Mouse (Mus musculus): Measurements from ENCODE around the gene Olfr126. TPM values are rescaled to one million over a fixed set of nuclear protein-coding genes. Genes with fewer than 3 reads are reported as not detected.

Olfr126 gene
- polyA plus RNA-seq (2015; fragmentation: Illumina TruSeq; extraction: RNeasy Lipid Tissue Mini Kit (QIAGEN cat#74804); ENCODE audit: insufficient read depth, low read depth, low replicate concordance) = not detected

DNA sequence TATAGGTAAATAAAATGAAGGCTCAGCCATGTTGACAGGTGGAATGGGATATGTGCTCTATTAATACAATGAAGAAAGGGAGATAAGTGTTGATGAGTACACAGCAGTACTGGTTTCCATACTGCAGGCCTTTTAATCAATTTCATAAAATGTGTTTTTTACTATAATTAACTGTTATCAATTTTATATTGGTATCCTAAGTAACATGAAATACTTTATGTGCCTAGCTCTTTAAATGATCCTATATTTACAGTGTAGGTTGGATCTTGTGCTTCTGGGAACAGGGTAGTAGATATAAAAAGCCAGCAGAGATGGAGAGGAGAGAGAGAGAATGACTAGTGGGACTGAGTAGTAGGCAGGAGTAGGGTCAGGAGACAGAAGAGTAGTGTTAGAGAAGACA, at the start of gene Olfr126:
TSS of gene Olfr126 (plus strand) at position 301 of the 400 bp plus-strand sequence.

GRCm38 (mm10) chr17:37799588-37799987, 47.7 kb upstream of the Olfr126 start, which contains the start of gene Olfr124:
TSS of gene Olfr124 (plus strand) at chr17:37799888.

GRCm38 (mm10) chr17:37832649-37833048, 14.6 kb upstream of the Olfr126 start, which contains the start of gene Olfr125:
TSS of gene Olfr125 (plus strand) at chr17:37832949.

GRCm38 (mm10) chr17:37900137-37900536, 52.9 kb downstream of the Olfr126 start, which contains the start of gene Olfr127:
TSS of gene Olfr127 (plus strand) at chr17:37900437.

Other genes starting within 250 kb of the Olfr126 start
- not detected for gene Olfr115, start 220.4 kb upstream of the Olfr126 start, polyA plus RNA-seq (2015; fragmentation: Illumina TruSeq; extraction: RNeasy Lipid Tissue Mini Kit (QIAGEN cat#74804); ENCODE audit: insufficient read depth, low read depth, low replicate concordance)
- not detected for gene Olfr116, start 220.3 kb upstream of the Olfr126 start, polyA plus RNA-seq (2015; fragmentation: Illumina TruSeq; extraction: RNeasy Lipid Tissue Mini Kit (QIAGEN cat#74804); ENCODE audit: insufficient read depth, low read depth, low replicate concordance)
- not detected for gene Olfr117, start 183.7 kb upstream of the Olfr126 start, polyA plus RNA-seq (2015; fragmentation: Illumina TruSeq; extraction: RNeasy Lipid Tissue Mini Kit (QIAGEN cat#74804); ENCODE audit: insufficient read depth, low read depth, low replicate concordance)
- not detected for gene Olfr118, start 180.5 kb upstream of the Olfr126 start, polyA plus RNA-seq (2015; fragmentation: Illumina TruSeq; extraction: RNeasy Lipid Tissue Mini Kit (QIAGEN cat#74804); ENCODE audit: insufficient read depth, low read depth, low replicate concordance)
- gene Olfr119, start 150.9 kb upstream of the Olfr126 start, polyA plus RNA-seq (2015; fragmentation: Illumina TruSeq; extraction: RNeasy Lipid Tissue Mini Kit (QIAGEN cat#74804); ENCODE audit: insufficient read depth, low read depth, low replicate concordance) = not detected
- gene Olfr120, start 125.7 kb upstream of the Olfr126 start, polyA plus RNA-seq (2015; fragmentation: Illumina TruSeq; extraction: RNeasy Lipid Tissue Mini Kit (QIAGEN cat#74804); ENCODE audit: insufficient read depth, low read depth, low replicate concordance) = not detected
- gene Olfr121, start 98.6 kb upstream of the Olfr126 start, polyA plus RNA-seq (2015; fragmentation: Illumina TruSeq; extraction: RNeasy Lipid Tissue Mini Kit (QIAGEN cat#74804); ENCODE audit: insufficient read depth, low read depth, low replicate concordance) = not detected
- gene Olfr122, start 78.9 kb upstream of the Olfr126 start, polyA plus RNA-seq (2015; fragmentation: Illumina TruSeq; extraction: RNeasy Lipid Tissue Mini Kit (QIAGEN cat#74804); ENCODE audit: insufficient read depth, low read depth, low replicate concordance) = not detected
- not detected for gene Olfr123, start 54.0 kb upstream of the Olfr126 start, polyA plus RNA-seq (2015; fragmentation: Illumina TruSeq; extraction: RNeasy Lipid Tissue Mini Kit (QIAGEN cat#74804); ENCODE audit: insufficient read depth, low read depth, low replicate concordance)
- gene Olfr124, start 47.6 kb upstream of the Olfr126 start, polyA plus RNA-seq (2015; fragmentation: Illumina TruSeq; extraction: RNeasy Lipid Tissue Mini Kit (QIAGEN cat#74804); ENCODE audit: insufficient read depth, low read depth, low replicate concordance) = not detected
- not detected for gene Olfr125, start 14.5 kb upstream of the Olfr126 start, polyA plus RNA-seq (2015; fragmentation: Illumina TruSeq; extraction: RNeasy Lipid Tissue Mini Kit (QIAGEN cat#74804); ENCODE audit: insufficient read depth, low read depth, low replicate concordance)
- gene Olfr127, start 53.0 kb downstream of the Olfr126 start, polyA plus RNA-seq (2015; fragmentation: Illumina TruSeq; extraction: RNeasy Lipid Tissue Mini Kit (QIAGEN cat#74804); ENCODE audit: insufficient read depth, low read depth, low replicate concordance) = not detected
- gene Olfr128, start 73.1 kb downstream of the Olfr126 start, polyA plus RNA-seq (2015; fragmentation: Illumina TruSeq; extraction: RNeasy Lipid Tissue Mini Kit (QIAGEN cat#74804); ENCODE audit: insufficient read depth, low read depth, low replicate concordance) = not detected
- gene Olfr761, start 105.6 kb downstream of the Olfr126 start, polyA plus RNA-seq (2015; fragmentation: Illumina TruSeq; extraction: RNeasy Lipid Tissue Mini Kit (QIAGEN cat#74804); ENCODE audit: insufficient read depth, low read depth, low replicate concordance) = not detected
- gene Olfr129, start 212.6 kb downstream of the Olfr126 start, polyA plus RNA-seq (2015; fragmentation: Illumina TruSeq; extraction: RNeasy Lipid Tissue Mini Kit (QIAGEN cat#74804); ENCODE audit: insufficient read depth, low read depth, low replicate concordance) = not detected
- not detected for gene Olfr130, start 216.4 kb downstream of the Olfr126 start, polyA plus RNA-seq (2015; fragmentation: Illumina TruSeq; extraction: RNeasy Lipid Tissue Mini Kit (QIAGEN cat#74804); ENCODE audit: insufficient read depth, low read depth, low replicate concordance)
- gene Olfr131, start 241.2 kb downstream of the Olfr126 start, polyA plus RNA-seq (2015; fragmentation: Illumina TruSeq; extraction: RNeasy Lipid Tissue Mini Kit (QIAGEN cat#74804); ENCODE audit: insufficient read depth, low read depth, low replicate concordance) = not detected